Mouse (Mus musculus) lung, postnatal 0 days (tissue): ENCODE data around the gene Capn11. TPM values are rescaled to one million over a fixed set of nuclear protein-coding genes. Genes with fewer than 3 reads are reported as not detected.

ENCODE experiments used
- ATAC-seq: fragments of 200-750 bp; cut with Nextera tagmentation; 2 replicates; pipeline ENCODE4 v1.8.0; 2017; ENCODE audit warnings: moderate library complexity
- DNase-seq: peaks from one replicate; pipeline ENCODE4 v3.0.0-alpha.2; 2016; ENCODE audit warnings: low spot score
- H3K27ac ChIP-seq: fragments of 300-500 bp; sonication (generic); 2 replicates; pipeline ENCODE4 v1.5.1; 2014; ENCODE audit warnings: antibody characterized with exemption, mild to moderate bottlenecking, low read length, mixed read lengths
- H3K27me3 ChIP-seq: fragments of 300-500 bp; sonication (generic); replicated peaks from 2 replicates; pipeline ENCODE4 v1.6.1; 2014; ENCODE audit warnings: low read length, mixed read lengths; ENCODE audit not compliant: insufficient read depth
- H3K36me3 ChIP-seq: fragments of 300-500 bp; sonication (generic); 2 replicates; pipeline ENCODE4 v1.6.1; 2014; ENCODE audit warnings: low read length, mixed read lengths; ENCODE audit not compliant: insufficient read depth
- H3K4me1 ChIP-seq: fragments of 300-500 bp; sonication (generic); 2 replicates; pipeline ENCODE4 v1.6.1; 2014; ENCODE audit warnings: antibody characterized with exemption, low read depth, low read length, mixed read lengths; ENCODE audit not compliant: insufficient read depth
- H3K4me2 ChIP-seq: fragments of 300-500 bp; sonication (generic); replicated peaks from 2 replicates; pipeline ENCODE4 v1.6.1; 2014; ENCODE audit warnings: low read depth, mild to moderate bottlenecking, low read length, moderate library complexity, mixed read lengths
- H3K4me3 ChIP-seq: fragments of 300-500 bp; sonication (generic); 2 replicates; pipeline ENCODE4 v1.5.1; 2014; ENCODE audit warnings: low read depth, low read length
- H3K9ac ChIP-seq: fragments of 300-500 bp; sonication (generic); replicated peaks from 2 replicates; pipeline ENCODE4 v1.6.1; 2014; ENCODE audit warnings: low read depth, mild to moderate bottlenecking
- H3K9me3 ChIP-seq: fragments of 300-500 bp; sonication (generic); 2 replicates; pipeline ENCODE4 v1.6.1; 2016; ENCODE audit warnings: low read length, mixed read lengths
- CTCF ChIP-seq: IDR thresholded peaks from 2 replicates; pipeline ENCODE4 v1.5.1; 2016; ENCODE audit warnings: antibody characterized with exemption, mild to moderate bottlenecking
- EP300 ChIP-seq: IDR thresholded peaks from 2 replicates; pipeline ENCODE4 v1.6.1; 2016; ENCODE audit warnings: antibody characterized with exemption, mild to moderate bottlenecking, control low read depth
- WGBS: fragments of 180-500 bp; shearing (Covaris S2); extraction: QIAGEN DNeasy Blood & Tissue Kit; methylation state at CpG from one replicate; pipeline ENCODE4 v1.1.7; 2014; 5-methylcytosine and 5-hydroxymethylcytosine counted together
- polyA plus RNA-seq: library from polyadenylated mRNA; unstranded; fragments of >200 nt; fragmentation: Nextera tagmentation; extraction: Ambion mirVana; gene quantifications from 2 replicates; pipeline ENCODE4 v1.2.1, GENCODE M21; 2015

Capn11 gene
- polyA plus RNA-seq, 1 experiment from 2014 or later = not detected

DNA sequence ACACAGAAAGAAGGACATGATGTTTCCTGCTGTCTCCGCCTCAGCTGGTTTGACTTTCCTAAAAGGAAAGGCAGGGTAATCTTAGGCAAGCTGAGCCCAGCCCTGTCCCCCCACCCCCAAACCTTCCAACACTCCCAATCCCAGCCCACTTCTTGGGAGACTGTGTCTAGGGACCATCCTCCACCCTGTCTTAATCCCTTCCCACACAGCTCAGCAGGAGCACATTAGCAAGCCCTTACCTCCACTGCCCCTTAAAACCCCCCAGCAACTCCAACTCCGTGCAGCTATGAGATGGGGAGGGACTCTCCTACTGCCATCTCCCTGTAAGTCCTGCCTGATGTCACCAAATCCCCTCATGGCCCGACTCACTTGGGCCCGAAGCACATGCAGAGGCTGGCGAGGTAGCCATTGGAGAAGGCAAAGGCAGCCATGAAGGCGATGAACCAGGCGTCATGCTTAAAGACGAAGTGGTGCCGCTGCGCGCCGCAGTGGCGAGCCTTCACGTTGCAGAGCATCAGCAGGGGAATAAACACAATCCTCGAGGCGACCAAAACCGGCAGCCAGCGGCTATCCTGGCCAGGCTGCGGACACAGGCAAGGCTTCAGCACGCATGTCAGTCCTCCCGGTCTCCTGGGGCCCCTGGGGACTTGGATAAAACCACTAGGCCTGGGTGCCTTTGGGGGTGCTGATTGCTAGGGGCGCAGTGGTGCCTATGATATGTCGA is 73.2 kb downstream of the Capn11 start:
- Histone ChIP-seq H3K4me2 (no peak overlapping the region), H3K4me1 (peaks cover 25% of the 10 kb centered on the region), H3K4me3 (no peak overlapping the region), H3K9ac (no peak overlapping the region), H3K9me3 (no peaks in the 10 kb centered on the region), H3K27me3 (no peaks in the 10 kb centered on the region), H3K27ac (peak overlapping the region; percentile 83), H3K36me3 (no peaks in the 10 kb centered on the region)
- ATAC-seq = peak; percentile 10; the same call in 1 of the 2 replicates
- TF ChIP-seq CTCF (no peak), EP300 (0 out of 2 replicates have a peak, but pooled peaks have one; percentile 21)
- 74% methylated on average over 23 of the region's 23 CpGs for WGBS
- DNase-seq = no peak

DNA sequence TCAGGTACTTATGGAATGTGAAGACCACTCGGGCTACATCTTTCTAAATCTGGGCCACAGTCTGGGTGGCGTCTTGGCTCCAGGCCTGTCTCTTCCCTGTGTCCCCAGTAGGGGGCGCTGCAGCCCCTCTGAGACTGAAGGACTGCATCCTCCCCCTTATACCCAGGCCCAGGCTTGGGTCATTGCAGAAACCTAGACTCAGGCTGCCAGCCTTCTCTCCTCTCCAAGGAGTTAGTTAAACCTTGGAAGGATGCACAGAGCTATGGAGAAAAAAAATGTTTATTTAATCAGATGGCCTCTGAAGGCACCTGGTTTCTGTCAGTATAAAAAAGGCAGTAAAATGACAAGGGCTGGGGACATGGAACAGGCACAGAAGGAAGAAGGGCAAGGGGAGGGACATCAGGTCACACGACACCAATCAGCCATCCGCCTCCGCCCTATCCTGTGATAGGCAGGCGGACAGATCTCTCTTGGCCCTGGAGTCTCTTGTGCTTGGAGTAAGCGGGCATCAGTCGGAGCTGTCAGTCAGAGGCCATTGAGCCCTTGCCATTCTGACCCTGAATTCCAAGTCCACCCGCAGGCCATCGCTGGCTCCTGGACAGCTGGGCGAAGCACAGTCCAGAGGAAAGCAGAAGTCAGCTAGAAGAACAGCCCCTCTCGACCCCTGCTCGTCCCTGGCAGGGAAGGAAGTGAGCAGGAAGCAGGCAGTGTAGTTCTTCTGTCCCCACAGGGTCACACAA is 74.0 kb downstream of the Capn11 start:
- DNase-seq = peak; percentile 89

DNA sequence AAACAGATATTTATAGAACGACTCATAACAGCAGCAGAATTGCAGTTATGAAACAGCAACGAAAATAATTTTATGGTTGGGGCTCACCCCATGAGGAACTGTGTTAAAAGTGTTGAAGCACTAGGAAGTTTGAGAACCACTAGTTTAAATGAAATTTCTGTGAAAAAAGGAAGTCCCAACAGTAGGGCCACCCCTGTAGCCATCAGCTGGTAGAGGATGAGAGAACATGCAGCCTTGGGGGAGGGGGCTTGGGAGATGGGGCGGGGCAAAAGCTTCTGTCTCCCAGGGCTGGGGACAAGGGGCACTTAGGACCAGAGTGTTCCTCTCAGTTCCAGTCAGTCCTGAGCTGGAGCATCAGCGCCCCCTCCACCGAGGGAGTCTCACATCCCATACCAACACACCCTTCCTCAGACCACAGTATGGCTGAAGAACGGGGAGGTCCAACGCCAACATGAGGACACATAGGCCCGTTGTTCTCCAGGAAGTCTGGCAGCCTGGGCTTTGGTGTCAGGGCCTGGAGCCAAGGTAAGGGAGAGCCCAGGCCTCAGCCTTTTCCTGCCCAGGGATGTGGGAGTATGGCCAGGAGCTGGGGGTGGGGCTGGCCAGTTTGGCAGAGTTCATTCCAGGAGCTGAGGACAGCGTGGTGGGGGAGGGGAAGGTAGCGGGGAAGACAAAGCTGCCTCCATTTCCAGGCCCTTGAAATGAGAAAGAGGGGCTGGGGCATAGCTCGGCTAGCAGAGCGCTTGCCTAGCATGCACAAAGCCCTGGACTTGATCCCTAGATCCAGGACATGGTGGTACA is 74.8 kb downstream of the Capn11 start:
- TF ChIP-seq CTCF (no peak; the same call in 1 of the 2 replicates), EP300 (peak; percentile 34)
- no peak overlapping the region for H3K4me3 ChIP-seq
- no peak overlapping the region for H3K9ac ChIP-seq
- peaks cover 30% of the 10 kb centered on the region for H3K4me1 ChIP-seq
- H3K9me3 ChIP-seq = no peaks in the 10 kb centered on the region
- WGBS = 25% methylated on average over 12 of the region's 12 CpGs
- H3K36me3 ChIP-seq = no peaks in the 10 kb centered on the region
- DNase-seq = peak; percentile 83
- ATAC-seq = peak; percentile 69
- no peaks in the 10 kb centered on the region for H3K27me3 ChIP-seq
- H3K27ac ChIP-seq = peak overlapping the region; percentile 83
- 0 out of 2 replicates have a peak overlapping the region, but pooled peaks have one; percentile 17 for H3K4me2 ChIP-seq

More for the DNA sequence above, 74.0 kb downstream of the Capn11 start:
- no peak overlapping the region for H3K4me3 ChIP-seq
- peaks cover 27% of the 10 kb centered on the region for H3K4me1 ChIP-seq
- 0 out of 2 replicates have a peak overlapping the region, but pooled peaks have one; percentile 16 for H3K9ac ChIP-seq
- peak overlapping the region; percentile 83 for H3K27ac ChIP-seq
- no peaks in the 10 kb centered on the region for H3K36me3 ChIP-seq
- peak; percentile 70 for ATAC-seq
- 0 out of 2 replicates have a peak overlapping the region, but pooled peaks have one; percentile 17 for H3K4me2 ChIP-seq
- TF ChIP-seq CTCF = peak; percentile 93
- TF ChIP-seq EP300 = no peak
- H3K9me3 ChIP-seq = no peaks in the 10 kb centered on the region
- H3K27me3 ChIP-seq = no peaks in the 10 kb centered on the region
- 33% methylated on average over 13 of the region's 14 CpGs for WGBS

DNA sequence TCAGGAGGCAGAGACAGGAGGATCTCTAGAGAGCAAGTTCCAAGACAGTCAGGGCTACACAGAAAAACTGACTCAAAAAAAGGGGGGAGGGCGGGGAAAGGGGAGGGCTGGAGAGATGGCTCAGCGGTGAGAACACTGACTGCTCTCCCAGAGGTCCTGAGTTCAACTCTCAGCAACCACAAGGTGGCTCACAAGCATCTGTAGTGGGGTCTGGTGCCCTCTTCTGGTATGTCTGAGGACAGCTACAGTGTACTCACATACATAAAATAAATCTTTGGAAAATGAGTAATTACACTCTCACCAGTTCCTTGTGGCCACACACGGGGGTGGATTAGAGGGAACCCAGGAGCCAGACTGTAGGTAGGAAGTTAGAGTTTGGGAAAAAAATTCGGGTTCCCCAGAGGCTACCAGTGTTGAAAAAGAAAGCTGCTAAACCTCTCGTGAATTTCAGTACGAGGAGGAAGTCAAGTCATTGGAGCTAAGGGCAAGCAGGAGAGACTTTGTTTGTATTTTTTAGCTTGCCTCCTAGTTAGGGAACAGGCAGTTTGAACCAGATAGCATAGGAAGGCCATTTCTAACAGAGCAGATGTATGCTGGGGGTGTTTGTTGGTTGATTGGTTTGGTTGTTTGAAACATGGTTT is 76.3 kb downstream of the Capn11 start:
- no peaks in the 10 kb centered on the region for H3K27me3 ChIP-seq
- DNase-seq (peak; percentile 36), ATAC-seq (no peak)
- H3K4me1 ChIP-seq = peaks cover 30% of the 10 kb centered on the region
- H3K9ac ChIP-seq = no peak overlapping the region
- H3K9me3 ChIP-seq = no peaks in the 10 kb centered on the region
- TF ChIP-seq EP300 (no peak), CTCF (peak; percentile 78)
- no peaks in the 10 kb centered on the region for H3K36me3 ChIP-seq
- WGBS = 61% methylated on average over 6 of the region's 6 CpGs
- no peak overlapping the region for H3K4me2 ChIP-seq
- no peak overlapping the region for H3K4me3 ChIP-seq
- H3K27ac ChIP-seq = no peak overlapping the region

DNA sequence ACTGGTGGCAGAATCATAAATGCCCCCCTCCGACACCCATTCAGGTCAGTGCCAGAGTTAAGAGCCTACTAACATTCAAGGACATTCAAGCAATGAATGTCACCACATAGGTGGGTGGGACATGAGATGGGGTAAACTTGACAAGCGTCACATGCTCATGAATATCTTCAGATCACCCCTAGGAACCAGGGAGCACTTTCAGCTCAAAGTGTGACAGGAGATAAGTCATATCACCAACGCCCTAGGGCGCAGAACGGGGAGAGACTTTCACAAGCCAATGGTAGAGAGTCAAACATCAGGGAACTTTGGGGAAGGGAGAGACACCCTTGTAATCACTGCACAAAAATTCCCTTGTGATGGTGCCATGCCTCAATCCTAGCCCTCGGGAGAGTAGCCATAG is 76.9 kb downstream of the Capn11 start:
- no peak for DNase-seq
- Histone ChIP-seq H3K4me1 (peaks cover 30% of the 10 kb centered on the region), H3K4me2 (no peak overlapping the region), H3K27me3 (no peaks in the 10 kb centered on the region), H3K9ac (no peak overlapping the region), H3K4me3 (no peak overlapping the region), H3K36me3 (no peaks in the 10 kb centered on the region), H3K9me3 (no peaks in the 10 kb centered on the region), H3K27ac (no peak overlapping the region)
- no peak for ATAC-seq
- TF ChIP-seq EP300 (no peak), CTCF (no peak)
- WGBS = 85% methylated on average over 6 of the region's 6 CpGs
